Mouse (Mus musculus) ES-E14 (cell line): ENCODE data around the gene Abca7. TPM values are rescaled to one million over a fixed set of nuclear protein-coding genes. Genes with fewer than 3 reads are reported as not detected.

Experiments
- DNase-seq: peaks from one replicate; pipeline ENCODE4 v3.0.0-alpha.2; 2013; ENCODE audit warnings: low read depth, low spot score
- H3K27ac ChIP-seq: 2 replicates; pipeline ENCODE4 v1.5.1; 2012; ENCODE audit warnings: low read depth, mild to moderate bottlenecking, low read length, moderate library complexity, mixed read lengths; ENCODE audit not compliant: poor library complexity, insufficient read depth, severe bottlenecking
- H3K36me3 ChIP-seq: 2 replicates; pipeline ENCODE4 v1.6.1; 2012; ENCODE audit warnings: mild to moderate bottlenecking, low read length, moderate library complexity, mixed read lengths; ENCODE audit not compliant: control insufficient read depth, poor library complexity, insufficient read depth, severe bottlenecking
- H3K4me1 ChIP-seq, 2 experiments: fragments of 150-350 bp in 1 of 2; sonication (generic) in 1 of 2; 2 replicates each; pipeline ENCODE4 v1.6.1; 2012; ENCODE audit warnings: low read length in 2 of 2, mild to moderate bottlenecking in 1 of 2, mixed read lengths in 1 of 2; ENCODE audit not compliant: control insufficient read depth in 2 of 2, insufficient read depth in 2 of 2, poor library complexity in 1 of 2
- H3K4me3 ChIP-seq, 2 experiments: fragments of 150-350 bp in 1 of 2; sonication (generic) in 1 of 2; 2 replicates each; pipeline ENCODE4 v1.5.1; 2012; ENCODE audit warnings: low read length in 2 of 2, low read depth in 1 of 2, mild to moderate bottlenecking in 1 of 2, mixed read lengths in 1 of 2; ENCODE audit not compliant: insufficient read depth in 1 of 2, poor library complexity in 1 of 2, severe bottlenecking in 1 of 2
- H3K9ac ChIP-seq: 2 replicates; pipeline ENCODE4 v1.6.1; 2012; ENCODE audit warnings: low read depth, mild to moderate bottlenecking, low read length, mixed read lengths; ENCODE audit not compliant: poor library complexity, insufficient read depth, severe bottlenecking
- H3K9me3 ChIP-seq: fragments of 150-350 bp; sonication (generic); 2 replicates; pipeline ENCODE4 v1.6.1; 2012; ENCODE audit warnings: low read depth, mild to moderate bottlenecking, low read length; ENCODE audit not compliant: control insufficient read depth, insufficient read depth
- CHD2 ChIP-seq: IDR thresholded peaks from 2 replicates; pipeline ENCODE4 v1.6.1; 2014; ENCODE audit warnings: mild to moderate bottlenecking, low read depth, low read length, inconsistent platforms
- HCFC1 ChIP-seq: IDR thresholded peaks from 2 replicates; pipeline ENCODE4 v1.6.1; 2012; ENCODE audit warnings: low read length, inconsistent platforms, borderline replicate concordance; ENCODE audit not compliant: insufficient read depth
- MAFK ChIP-seq: IDR thresholded peaks from 2 replicates; pipeline ENCODE4 v1.6.1; 2014; ENCODE audit warnings: mild to moderate bottlenecking, low read depth, low read length, inconsistent platforms; ENCODE audit not compliant: insufficient read depth
- ZC3H11A ChIP-seq: IDR thresholded peaks from 2 replicates; pipeline ENCODE4 v1.6.1; 2012; ENCODE audit warnings: low read depth, mild to moderate bottlenecking, inconsistent platforms, low read length, borderline replicate concordance
- ZNF384 ChIP-seq: IDR thresholded peaks from 2 replicates; pipeline ENCODE4 v1.6.1; 2012; ENCODE audit warnings: low read depth, low read length, inconsistent platforms
- in situ Hi-C, 2 experiments: fragments of 600-800 bp; cut with MboI; formaldehyde crosslinking; loops; one replicate each; pipeline ENCODE4 v1.15.1; 2025; ENCODE audit warnings: low sequenced_read_pairs in 2 of 2, inconsistent platforms in 1 of 2; ENCODE audit not compliant: unreplicated experiment in 2 of 2
- total RNA-seq: library from RNA; depleted of rRNA; stranded (reverse); fragments of 300-350 nt; gene quantifications from 2 replicates; pipeline ENCODE4 v1.2.3, GENCODE M21; 2012

Abca7 gene
- total RNA-seq, 1 experiment: 8.8 TPM

- in situ Hi-C loops: loop anchor here in 1 of 2 experiments (25.0 kb wide), 1 partner anchor 127 kb away; the partner anchor contains the start of genes Sbno2 and Stk11
- no peak for TF ChIP-seq ZNF384
- no peak for TF ChIP-seq CHD2
- TF ChIP-seq MAFK: no peak
- TF ChIP-seq HCFC1: no peak
- no peak for TF ChIP-seq ZC3H11A
- Histone ChIP-seq H3K4me1 (peaks cover 9 to 20% of the 10 kb centered on the region in 2 experiments), H3K27ac (peak overlapping the region; percentile 80), H3K4me3 (peak overlapping the region; percentile 88 to 100), H3K9me3 (no peaks in the 10 kb centered on the region), H3K36me3 (peaks cover 5% of the 10 kb centered on the region; the same call in 1 of the 2 replicates), H3K9ac (peak overlapping the region; percentile 66)
- peak; percentile 99 for DNase-seq
These were observed 11.4 kb upstream of the Abca7 start for GRCm38 (mm10) chr10:79984871-79985270.

DNA sequence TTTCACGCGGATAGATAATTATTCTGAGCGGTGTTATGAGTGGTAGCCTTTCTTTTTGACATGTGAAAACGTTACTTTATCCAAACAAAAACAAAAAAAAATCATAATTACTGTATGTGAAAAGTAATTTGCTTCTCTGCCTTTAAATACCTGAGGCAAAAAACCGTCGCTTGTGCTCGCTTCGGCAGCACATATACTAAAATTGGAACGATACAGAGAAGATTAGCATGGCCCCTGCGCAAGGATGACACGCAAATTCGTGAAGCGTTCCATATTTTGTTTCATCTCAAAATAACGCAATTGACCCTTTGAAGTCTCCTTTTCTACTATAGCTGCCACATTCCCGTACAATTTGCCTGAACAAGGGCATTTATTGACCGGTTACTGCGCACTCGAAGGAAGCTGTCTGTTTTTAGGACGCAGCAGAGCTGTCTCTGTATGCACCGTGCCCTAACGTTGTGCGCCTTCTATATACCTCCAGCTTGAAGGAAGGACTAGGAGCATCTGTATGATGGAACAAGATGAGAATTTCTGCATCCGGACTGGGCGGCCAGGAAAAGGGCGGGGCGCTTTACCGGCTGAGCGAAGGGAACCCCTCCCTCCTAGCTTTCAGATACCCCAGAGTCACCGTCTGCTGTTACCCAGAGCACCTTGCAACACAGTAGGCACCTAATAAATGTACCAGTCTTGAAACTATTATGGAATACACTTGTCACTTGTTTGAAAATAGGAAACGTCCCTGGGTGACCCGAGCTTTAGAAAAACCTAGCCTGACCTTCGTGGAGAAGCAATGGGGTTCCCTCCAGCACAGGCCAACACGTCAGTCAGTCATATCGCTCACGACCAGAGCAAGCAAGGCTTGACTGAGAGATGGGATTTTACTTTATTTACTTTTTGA is 10.7 kb upstream of the Abca7 start:
- Histone ChIP-seq H3K9ac (peak overlapping the region; percentile 32), H3K4me3 (peak overlapping the region; percentile 70 to 100), H3K4me1 (peaks cover 9 to 19% of the 10 kb centered on the region in 2 experiments), H3K36me3 (peaks cover 5% of the 10 kb centered on the region; the same call in 1 of the 2 replicates), H3K27ac (peak overlapping the region; percentile 80; the same call in 1 of the 2 replicates), H3K9me3 (no peaks in the 10 kb centered on the region)
- DNase-seq: no peak
- in situ Hi-C loops: loop anchor here in 1 of 2 experiments (25.0 kb wide), 1 partner anchor 127 kb away; the partner anchor contains the start of genes Sbno2 and Stk11
- TF ChIP-seq HCFC1 (0 out of 2 replicates have a peak, but pooled peaks have one; percentile 44), MAFK (no peak), ZC3H11A (no peak), ZNF384 (peak; percentile 83), CHD2 (no peak)

- in situ Hi-C loops: loop anchor here in 1 of 2 experiments (25.0 kb wide), 1 partner anchor 126 kb away; the partner anchor contains the start of genes Sbno2 and Stk11
- Histone ChIP-seq H3K4me1 (peaks cover 9 to 22% of the 10 kb centered on the region in 2 experiments), H3K9ac (peak overlapping the region; percentile 32; the same call in 1 of the 2 replicates), H3K4me3 (peak overlapping the region in 1 of 2 experiments; percentile 100; a peak in 2 of 4 replicates), H3K27ac (no peak overlapping the region), H3K9me3 (no peaks in the 10 kb centered on the region), H3K36me3 (no peaks in the 10 kb centered on the region; the same call in 1 of the 2 replicates)
- DNase-seq: no peak
- TF ChIP-seq HCFC1 (no peak), ZC3H11A (no peak), CHD2 (no peak), MAFK (no peak), ZNF384 (no peak)
These were observed 9.9 kb upstream of the Abca7 start for GRCm38 (mm10) chr10:79986232-79986878.

GRCm38 (mm10) chr10:79986963-79987362 is 9.3 kb upstream of the Abca7 start:
- no peaks in the 10 kb centered on the region for H3K36me3 ChIP-seq
- in situ Hi-C loops: loop anchor here in 1 of 2 experiments (25.0 kb wide), 1 partner anchor 125 kb away; the partner anchor contains the start of genes Sbno2 and Stk11
- peak; percentile 73 for DNase-seq
- H3K4me1 ChIP-seq: peaks cover 9 to 22% of the 10 kb centered on the region in 2 experiments
- no peak overlapping the region for H3K9ac ChIP-seq
- H3K4me3 ChIP-seq: 0 out of 4 replicates have a peak overlapping the region, but pooled peaks of 1 of the 2 experiments have one; percentile 13
- no peaks in the 10 kb centered on the region for H3K9me3 ChIP-seq
- H3K27ac ChIP-seq: no peak overlapping the region
- TF ChIP-seq ZNF384: peak; percentile 99
- 0 out of 2 replicates have a peak, but pooled peaks have one; percentile 12 for TF ChIP-seq ZC3H11A
- no peak for TF ChIP-seq MAFK
